Mouse (Mus musculus) thymus, postnatal 10 days (tissue): ENCODE data around the gene Nqo2.
"Not testable (repeated sequence)": the region's sequence is repeated elsewhere in the genome, so short reads cannot be mapped to it uniquely, and the experiment has no call there.

ENCODE experiments used
- DNase-seq, 2 experiments: peaks; one replicate each; pipeline ENCODE4 v3.0.0; 2021; ENCODE audit warnings: low spot score in 2 of 2

The Nqo2 gene

DNA sequence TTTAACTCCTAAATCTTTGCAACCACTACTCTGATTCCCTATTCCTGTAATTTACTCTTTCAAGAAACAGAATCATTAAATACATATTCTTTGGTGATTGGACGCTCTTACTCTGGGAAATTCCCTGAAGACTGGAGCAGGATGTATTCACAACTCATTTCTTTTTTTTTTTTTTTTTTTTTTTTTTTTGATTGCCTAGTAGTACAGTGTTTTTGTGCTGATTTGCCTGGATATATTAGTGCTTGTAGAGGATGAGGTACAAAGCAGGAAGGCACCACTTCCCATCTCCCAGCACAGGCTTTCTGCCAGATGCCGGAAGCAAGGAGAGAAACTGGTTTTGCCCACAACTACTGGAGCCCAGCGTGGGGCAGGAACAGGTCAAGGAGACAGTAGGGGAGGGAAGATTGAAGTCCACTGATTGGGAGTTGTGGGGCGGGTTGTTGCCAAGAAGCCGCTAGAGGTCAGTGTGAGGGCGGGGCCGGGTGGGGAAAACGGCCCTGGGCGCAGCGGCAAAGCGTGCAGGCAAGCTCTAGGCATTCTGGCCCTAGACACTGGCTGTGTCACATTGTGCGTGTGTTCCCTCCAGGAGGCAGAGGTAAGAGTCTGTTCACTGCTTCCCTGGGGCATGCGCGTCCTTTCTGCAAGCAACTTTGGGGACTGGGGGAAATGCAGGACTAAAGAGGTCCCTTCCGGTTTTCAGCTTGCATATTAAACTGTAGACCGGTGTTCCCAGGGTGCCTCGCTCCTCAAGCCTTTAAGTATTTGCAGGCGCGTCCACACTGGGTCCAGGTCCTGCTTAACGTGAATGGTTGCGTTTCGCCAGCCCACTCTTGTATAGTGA, at the start of gene Nqo2:
Gene Nqo2 (plus strand): TSS at position 482 of the 841 bp plus-strand sequence.
- peak; percentile 11 to 19 for DNase-seq

DNA sequence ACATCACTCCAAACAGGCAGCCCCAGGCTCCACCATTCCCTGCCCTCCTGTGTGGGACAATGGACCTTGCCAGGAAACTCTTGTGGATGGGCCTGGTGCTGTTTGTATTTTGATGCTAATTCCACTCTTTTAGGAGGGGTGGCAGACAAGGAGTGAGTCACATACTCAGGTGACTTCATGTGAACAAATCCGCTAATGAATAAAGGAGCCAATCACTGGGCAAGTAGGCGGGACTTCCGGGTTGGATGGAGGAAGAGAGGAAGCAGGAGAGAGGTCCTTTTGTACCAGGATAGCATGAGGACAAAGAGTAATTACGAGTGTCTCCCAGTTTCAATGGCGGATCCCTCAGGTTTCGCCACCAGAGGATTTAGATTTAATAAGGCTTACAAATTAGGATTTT, 43.4 kb upstream of the Nqo2 start:
- no peak for DNase-seq

DNA sequence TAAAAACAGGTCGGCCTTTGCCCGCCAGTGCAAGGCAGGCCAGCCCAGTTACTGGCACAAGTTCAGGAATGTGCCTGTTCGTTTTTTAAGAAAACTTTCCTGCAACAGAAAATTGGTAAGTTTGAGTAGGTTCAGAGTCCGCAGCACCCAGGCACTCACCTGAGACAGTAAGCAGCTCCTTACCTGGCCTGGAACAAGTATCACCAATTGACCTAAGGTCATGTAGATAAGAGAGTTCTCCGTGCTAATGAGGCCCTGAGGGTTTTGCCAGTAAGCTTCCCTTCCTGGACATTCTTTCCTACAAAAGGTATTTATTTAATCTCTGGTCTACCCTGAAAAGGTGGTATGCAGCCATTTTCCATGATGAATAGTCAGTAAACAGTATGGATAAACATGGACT, 42.8 kb upstream of the Nqo2 start:
- no peak for DNase-seq

DNA sequence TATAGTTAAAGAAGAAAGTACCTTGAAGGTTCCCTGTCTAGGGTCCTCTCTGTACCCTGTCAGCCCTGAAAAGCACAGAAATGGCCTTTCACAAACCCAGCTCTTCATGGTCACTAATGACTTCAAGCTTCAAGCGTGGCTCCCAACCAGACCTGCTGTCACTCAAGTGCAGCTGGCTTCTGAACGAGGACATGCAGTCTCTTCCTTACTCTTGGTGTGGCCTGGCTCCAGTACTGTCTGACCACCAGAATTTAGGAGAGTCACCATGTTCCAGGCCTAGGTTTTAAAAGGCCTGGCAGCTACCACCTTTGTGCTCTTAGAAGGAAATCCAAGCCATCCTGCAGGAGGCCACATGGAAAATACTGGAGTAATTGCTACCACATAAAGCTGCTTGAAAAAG, 34.2 kb upstream of the Nqo2 start:
- no peak for DNase-seq

DNA sequence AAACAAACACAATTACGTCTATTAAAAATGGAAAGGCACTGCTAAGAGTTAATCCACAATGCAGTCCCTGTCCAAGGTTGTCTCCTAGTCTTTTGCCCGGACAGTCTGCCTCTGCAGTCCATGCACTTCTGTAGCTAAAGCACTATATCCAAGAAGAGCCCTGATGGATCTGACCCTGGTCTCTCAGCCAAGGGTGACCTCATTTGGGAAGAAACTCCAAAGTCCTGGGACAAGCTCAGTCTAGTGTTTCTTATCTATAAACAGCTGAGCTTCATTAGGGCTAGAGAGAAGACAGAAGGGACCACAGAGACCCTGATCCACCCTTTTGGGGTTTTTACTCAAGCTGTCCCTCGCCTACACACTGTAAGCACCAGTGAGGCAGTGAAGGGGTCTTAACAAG, 33.6 kb upstream of the Nqo2 start:
- no peak for DNase-seq

DNA sequence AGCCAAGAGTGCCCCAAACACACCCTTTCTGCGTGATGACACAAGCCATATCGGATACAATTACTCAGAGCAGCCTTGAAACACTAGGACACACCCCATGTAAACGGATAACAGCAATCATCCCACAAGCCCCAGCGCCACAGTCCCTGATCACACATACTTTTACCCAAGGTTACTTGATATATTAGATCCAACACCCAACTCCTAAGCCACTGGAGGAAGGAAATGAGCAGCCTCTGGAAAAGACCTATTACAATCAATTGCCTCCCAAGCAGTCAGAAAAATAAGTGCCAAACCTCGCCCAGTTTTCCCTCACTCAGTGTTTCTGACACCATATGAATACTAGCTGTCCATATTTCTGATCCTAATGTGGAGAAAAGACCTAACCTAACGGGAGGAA, 29.7 kb upstream of the Nqo2 start:
- no peak for DNase-seq

DNA sequence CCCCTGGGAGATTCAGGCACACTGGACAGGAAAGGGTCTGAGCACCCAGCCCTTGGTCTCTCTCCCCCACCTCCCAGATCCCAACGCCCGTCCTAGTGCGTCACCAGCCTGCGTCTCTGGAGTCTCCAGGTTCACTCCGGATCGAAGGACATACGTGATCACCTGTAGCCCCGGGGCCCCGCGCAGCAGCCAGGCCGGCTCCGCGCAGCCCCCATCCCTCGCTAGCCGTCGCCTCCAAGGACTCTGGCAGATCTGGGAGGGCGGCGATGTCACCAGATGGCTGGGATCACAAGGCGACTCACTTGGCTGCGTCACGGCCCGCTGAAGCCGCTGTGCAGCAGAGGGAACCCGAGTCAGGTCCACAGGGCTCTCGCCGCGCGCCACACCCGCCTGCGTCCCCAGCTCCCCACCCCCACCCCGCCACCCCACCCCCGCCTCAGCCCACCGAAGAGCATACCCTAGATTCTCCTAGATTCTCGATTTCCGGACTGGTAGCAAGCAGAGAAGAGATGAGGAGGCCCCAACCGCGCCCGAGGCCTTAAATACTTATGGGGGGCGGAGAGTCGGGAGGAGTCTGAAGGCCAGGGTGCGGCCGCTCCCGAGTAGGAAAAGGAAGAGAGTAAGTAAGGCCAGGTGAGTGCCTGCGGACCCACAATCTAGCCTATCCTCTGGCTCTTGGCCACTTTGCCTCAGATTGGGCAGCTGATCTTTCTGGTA, 28.9 kb upstream of the Nqo2 start:
- DNase-seq = peak in 1 of 2 experiments; percentile 13

DNA sequence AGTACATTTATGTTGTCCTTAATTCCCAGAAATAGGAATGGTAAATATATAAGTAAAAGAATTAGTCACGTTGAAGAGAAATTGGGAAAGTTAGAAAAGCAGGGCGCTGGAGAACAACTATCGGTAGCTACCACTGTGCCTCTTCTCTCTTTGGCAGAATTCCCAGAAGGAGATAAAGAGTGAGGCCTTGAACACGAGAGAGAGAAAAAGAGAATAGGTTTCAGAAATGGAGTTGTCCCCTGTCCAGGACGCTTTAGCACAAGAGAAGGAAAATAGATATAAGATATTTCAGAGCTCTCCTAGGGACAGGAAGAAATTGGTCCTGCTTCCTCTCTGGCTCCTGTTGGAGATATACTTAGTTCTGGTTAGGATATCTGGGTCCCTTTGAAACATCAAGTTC, 27.3 kb upstream of the Nqo2 start:
- no peak for DNase-seq

DNA sequence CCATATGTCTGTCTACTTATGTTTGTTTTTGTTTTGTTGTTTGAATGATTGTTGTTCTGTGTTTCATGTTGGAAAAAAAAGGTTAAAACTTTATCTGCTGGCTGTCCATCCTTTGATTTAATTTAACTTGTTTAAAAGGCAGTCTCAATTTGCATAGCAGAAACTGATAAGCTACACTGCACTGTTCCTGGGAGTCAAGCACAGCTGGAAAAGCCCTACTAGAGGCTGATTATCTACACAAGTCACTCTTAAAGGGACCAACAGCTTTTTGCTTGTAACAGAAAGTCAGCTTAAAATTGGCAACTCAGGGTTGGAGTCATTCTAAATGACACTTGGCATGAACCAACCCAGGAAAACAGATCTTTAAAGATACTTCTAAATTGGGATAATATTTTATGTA, 26.9 kb upstream of the Nqo2 start:
- not testable (repeated sequence) for DNase-seq

DNA sequence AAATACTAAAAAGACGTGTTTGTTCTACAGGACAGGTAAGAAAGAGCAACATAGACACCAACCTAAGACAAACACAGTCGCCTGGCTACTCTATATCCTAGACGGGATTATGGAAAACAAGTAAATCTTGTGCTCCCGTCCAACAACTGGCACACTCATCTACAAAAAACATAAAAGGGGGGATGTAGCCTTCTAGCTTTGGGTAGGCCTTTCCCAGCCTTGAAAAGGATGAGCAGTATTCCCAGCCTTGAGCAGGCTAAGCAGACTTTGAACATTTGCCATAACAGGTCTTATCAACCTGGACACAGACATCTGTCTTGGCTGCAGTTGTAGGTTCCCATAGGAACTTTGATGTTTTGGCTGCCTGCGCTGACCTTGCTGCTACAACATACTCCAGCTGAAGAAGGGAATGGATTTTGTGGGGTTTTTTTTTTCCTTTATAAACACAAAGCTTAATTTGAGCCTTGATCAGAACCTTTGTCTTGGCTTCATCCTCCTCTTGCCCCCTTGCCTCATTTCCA, 23.1 kb upstream of the Nqo2 start:
- no peak for DNase-seq

DNA sequence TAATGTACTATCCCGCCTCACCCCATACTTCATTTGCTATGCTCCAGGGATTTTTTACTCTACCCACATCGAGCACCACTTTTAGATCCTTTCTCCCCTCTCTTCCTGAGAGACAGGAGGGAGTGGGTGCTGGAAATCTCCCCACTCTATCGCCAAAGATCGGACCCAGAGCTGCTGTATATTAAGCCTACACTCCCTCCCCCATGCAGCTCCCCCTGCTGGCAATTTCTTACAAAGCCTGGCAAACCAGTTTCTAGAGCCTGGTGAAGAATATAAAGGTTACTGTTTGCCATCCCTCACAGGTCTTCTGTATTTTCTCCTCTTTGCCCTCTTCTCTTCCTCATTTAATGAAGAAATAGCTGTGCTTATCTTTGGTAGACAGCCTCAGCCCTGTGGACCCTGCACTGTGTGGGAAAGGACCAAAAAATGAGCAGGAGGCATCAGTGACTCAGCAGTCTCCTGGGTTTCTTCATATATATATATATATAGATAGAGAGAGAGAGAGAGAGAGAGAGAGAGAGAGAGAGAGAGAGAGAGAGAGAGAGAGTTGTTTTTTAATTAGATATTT, 22.2 kb upstream of the Nqo2 start:
- DNase-seq = peak in 1 of 2 experiments; percentile 24

DNA sequence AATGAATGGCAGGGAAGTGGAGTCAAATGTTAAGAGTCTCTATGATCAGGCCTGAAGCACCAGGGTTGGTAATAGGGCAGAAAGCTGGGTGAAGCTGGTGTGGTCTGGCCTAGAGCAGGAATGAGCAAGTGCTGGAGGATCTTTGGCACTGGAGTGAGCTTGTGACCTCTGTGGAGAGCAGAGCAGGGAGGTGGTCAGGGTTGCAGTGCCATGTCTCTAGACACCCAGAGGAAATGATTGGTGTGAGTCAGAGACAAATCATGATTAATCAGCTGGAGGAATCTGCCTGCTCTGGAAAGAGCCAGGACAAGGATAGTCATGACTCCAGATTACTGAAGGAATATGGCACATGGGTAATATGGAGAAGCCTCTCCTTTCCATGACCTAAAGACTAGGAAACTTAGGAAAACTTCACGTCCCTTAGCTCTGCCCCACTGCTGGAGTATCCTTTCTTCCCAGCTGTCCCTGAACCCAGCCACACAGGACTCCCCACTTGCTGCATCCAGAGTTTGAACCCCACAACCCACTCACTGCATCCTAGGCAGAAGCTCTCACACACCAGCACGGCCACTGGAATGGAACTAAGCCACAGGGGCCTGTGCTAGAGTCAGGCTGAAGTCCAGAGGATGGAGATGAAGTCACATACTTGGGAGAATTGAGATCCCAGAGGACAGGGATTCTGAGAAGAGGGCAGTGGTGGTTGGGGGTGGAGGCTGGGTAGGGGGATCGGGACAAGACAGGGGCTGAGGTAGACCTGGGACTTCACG, 13.0 kb upstream of the Nqo2 start:
- no peak for DNase-seq

DNA sequence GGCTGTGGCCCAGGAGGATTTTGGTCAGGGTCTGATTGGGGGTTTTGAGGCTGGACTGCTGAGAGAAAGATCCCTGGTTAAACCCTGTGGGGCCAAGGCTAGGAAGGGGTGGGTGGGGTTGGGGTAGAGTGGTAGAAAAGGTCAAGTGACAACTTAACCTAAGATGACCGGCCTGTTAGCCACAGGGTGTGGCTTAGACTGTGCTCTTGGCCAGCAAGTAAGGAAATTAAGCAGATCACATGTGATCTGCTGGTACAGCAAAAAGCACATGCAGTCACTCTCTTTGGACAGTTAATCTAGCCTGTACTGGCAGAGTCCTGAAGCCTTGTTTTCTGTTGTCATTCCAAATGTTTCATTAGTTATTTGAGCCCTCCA, 12.4 kb upstream of the Nqo2 start:
- no peak for DNase-seq

DNA sequence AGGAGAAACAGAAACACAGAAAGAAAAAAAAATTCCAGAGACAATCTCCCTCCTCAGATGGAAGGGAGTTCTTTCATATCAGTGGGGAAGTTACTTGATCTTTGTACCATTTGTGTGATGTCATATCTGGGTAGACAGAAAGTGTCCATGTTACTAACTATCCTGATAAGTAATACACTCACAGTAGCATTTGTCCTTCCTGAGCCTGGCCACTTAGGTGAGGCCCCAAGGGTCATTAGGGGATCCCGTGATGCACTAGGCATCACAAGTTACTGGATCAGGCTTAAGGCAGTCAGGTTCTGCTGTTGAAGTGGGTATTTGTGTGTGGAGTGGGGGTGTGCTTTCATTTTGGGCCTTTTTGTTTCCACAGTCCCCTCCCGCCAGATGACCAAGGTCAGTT, 11.5 kb upstream of the Nqo2 start:
- no peak for DNase-seq

DNA sequence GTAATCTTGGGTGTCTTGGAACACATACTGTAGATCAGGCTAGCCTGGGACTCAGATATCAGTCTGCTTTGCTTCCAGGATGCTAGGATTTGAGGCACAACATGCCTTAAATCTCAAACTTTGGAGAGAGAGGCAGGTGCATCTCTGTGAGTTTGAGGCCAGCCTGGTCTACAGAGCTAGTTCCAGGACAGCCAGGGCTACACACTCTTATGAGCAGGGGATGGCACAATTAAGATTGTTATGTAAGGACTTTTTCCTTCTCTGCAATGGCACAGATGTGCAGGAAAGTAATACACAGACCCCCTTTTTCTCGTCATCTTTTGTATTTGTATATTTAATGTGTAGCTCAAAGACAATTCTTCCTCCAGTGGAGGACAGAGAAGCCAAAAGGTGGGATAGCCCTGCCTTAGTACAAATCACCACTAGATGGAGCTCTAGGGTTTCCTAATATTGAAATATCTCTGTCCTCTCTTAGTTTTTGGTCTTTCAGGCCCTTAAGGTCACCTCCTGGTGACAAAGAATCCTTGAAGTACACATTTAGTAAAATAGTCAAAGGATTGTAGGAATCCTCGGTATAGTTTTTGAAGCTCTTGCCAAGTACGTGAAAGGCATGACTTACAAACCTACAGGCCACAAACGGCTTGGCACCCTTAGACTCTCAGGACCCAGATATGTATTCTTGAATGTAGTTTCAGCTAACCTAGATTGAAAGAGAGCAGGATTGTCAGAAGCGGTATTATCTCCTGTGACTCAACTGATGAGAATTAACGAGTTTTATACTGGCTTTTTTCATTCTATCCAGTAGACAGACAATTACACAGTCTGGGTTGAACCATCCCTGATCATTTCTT, 7.7 kb upstream of the Nqo2 start:
- peak in 1 of 2 experiments; percentile 58 for DNase-seq

DNA sequence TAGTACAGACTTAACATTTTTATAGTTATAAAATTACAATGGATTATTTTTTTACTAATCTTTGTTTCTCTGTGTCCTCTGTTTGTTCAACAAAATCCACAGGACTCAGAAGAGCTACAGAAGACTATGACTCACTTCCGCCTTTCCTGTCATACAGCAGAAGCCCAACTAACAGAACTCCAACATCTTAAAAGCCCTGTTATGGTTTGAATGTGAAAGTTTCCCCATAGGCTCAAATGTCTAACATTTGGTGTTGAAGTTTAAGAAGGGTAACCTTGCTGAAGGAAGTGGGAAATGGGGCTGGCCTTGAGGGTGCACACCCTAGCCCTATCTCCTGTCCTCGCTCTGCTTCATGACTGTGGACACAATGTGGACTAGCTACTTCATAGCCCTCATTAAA, 4.7 kb upstream of the Nqo2 start:
- no peak for DNase-seq

DNA sequence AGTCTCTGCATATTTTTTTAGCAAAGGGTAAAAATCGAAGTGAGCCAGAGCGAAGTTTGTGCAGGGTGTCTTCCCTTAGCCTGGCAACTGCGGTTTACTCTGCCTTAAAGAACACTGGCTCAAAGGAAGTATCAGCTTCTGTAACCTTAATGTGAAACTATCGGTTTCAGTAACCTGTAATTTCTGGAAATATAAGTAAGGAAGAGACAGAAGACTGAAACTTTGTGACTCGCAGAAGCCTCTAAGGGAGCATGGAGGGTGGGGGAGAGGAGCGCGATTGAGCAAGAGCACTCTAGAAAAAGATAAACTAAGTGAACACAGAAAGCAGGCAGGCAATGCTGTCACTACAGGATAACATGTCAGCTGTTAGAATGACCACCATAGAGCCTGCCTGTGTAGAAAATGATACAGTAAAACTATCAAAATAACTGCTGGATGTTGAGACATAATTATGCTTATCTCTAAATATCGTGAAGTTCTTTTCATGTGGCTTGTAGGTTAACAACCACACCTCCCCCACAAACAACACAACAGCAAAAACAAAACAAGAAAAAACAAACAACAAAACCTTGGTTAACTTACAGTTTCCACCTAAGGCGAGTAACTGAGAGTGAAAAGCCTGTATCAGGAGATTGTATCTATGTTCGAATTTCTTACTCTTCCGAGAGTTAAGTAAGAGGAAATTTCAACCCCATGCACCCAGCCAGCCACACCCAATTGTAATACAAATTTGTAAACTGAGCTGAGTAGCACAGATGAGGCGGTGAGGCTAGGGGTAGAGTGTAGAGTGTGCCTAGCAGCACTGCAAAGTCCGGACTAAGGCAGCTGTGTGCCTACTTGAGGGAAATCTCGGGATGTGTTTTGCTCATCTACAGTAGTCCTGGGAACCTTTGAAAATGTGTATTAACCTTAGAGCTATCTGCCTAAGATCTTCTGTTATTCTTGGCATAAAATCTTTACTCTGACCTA, 853 bp downstream of the Nqo2 start:
- no peak for DNase-seq

DNA sequence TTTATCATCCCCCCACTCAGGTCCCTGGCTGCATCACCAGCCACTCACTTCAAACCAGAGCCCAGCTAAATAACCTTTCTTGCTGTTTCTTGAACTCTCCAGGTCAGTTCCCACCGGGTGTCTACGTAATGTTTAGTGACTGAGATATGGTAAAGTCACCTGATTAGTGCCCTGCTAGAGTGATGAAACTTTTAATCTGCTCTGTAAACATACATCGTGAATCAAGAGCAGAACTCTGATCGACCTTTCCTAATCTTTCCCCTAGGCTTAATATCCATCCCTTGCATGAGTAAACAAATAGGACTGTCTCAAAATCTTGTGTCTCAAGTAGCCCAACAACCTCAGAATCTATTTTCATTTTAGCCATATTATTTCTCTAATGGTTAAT, 1.5 kb downstream of the Nqo2 start:
- no peak for DNase-seq

DNA sequence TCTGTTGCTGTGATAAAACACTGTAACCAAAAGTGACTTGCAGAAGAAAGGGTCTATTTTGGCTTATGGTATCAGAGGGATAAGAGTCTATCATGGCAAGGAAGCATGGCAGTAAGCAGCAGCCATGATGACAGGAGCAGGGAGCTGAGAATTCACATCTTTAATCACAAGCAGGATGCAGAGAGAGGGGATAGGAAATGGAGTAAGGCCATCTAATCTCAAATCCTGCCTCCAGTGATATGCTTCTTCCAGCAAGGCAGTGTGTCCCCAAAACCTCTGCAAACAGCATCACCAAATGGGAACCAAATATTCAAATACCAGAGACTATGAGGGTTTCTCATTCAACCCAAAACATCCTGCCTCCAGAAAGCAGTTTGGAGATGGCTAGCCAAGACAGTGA, 2.1 kb downstream of the Nqo2 start:
- no peak for DNase-seq

DNA sequence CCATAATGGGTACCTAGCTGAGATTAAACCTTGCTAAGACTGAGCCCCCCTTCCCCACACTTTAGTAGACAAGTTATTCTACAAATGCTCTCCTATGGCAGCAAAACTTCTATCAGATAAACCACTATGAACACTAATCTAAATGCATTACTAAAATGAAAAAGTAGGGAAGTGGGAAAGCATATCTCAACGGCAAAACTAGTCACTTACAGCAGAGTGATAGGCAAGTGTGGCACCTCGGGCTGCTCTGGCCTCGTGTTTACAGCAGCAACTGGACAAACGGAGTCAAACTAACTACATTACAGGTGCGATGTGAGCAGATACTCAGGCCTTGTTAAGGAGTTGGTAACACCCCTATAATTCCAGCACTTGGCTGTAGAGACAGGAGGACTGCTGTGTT, 25.1 kb downstream of the Nqo2 start:
- no peak for DNase-seq
